Mouse (Mus musculus): ENCODE results near the gene Gm49776. TPM values are rescaled to one million over a fixed set of nuclear protein-coding genes. Genes with fewer than 3 reads are reported as not detected.

The Gm49776 gene
- polyA plus RNA-seq, 1 experiment: 1.3 TPM

- H3K27me3 ChIP-seq (replicated peaks): peaks cover 39% of the 10 kb centered on the region
- peaks cover 38% of the 10 kb centered on the region for H3K36me3 ChIP-seq (replicated peaks; ENCODE audit: low read length)
- no peak for TF ChIP-seq FLI1 (IDR thresholded peaks at IDR 0.05; ENCODE audit: low read length)
- no peak for TF ChIP-seq GATA1 (IDR thresholded peaks at IDR 0.05; ENCODE audit: borderline replicate concordance, low read length)
- peaks cover 32% of the 10 kb centered on the region for H3K4me1 ChIP-seq
- no peaks in the 10 kb centered on the region for H3K9me3 ChIP-seq
- H3K4me3 ChIP-seq (replicated peaks): peak overlapping the region; percentile 92
These were observed 22.6 kb downstream of the Gm49776 start for GRCm38 (mm10) chr16:18235389-18236065.

GRCm38 (mm10) chr16:18234671-18235388 lies 23.3 kb downstream of the Gm49776 start, which contains the start of gene Zdhhc8:
Gene Zdhhc8, minus strand, starts transcription at chr16:18235136.
- Histone ChIP-seq H3K9me3 (no peaks in the 10 kb centered on the region), H3K4me1 (peaks cover 39% of the 10 kb centered on the region), H3K36me3 (replicated peaks; ENCODE audit: low read length) (peaks cover 31% of the 10 kb centered on the region), H3K4me3 (replicated peaks) (peak within 1 kb of the TSS; percentile 92), H3K27me3 (replicated peaks) (peaks cover 44% of the 10 kb centered on the region)
- no peak for TF ChIP-seq GATA1 (IDR thresholded peaks at IDR 0.05; ENCODE audit: borderline replicate concordance, low read length)
- no peak for TF ChIP-seq FLI1 (IDR thresholded peaks at IDR 0.05; ENCODE audit: low read length)

GRCm38 (mm10) chr16:18233919-18234670 lies 24.0 kb downstream of the Gm49776 start:
- Histone ChIP-seq H3K27me3 (replicated peaks) (peaks cover 49% of the 10 kb centered on the region), H3K4me1 (peaks cover 46% of the 10 kb centered on the region), H3K36me3 (replicated peaks; ENCODE audit: low read length) (peaks cover 25% of the 10 kb centered on the region), H3K9me3 (no peaks in the 10 kb centered on the region), H3K4me3 (replicated peaks) (peak overlapping the region; percentile 92)
- no peak for TF ChIP-seq GATA1 (IDR thresholded peaks at IDR 0.05; ENCODE audit: borderline replicate concordance, low read length)
- TF ChIP-seq FLI1 (IDR thresholded peaks at IDR 0.05; ENCODE audit: low read length): no peak

- Histone ChIP-seq H3K27me3 (replicated peaks) (peaks cover 55% of the 10 kb centered on the region), H3K36me3 (replicated peaks; ENCODE audit: low read length) (peaks cover 19% of the 10 kb centered on the region), H3K4me1 (peaks cover 53% of the 10 kb centered on the region), H3K9me3 (no peaks in the 10 kb centered on the region), H3K4me3 (replicated peaks) (no peak overlapping the region)
- TF ChIP-seq GATA1 (IDR thresholded peaks at IDR 0.05; ENCODE audit: borderline replicate concordance, low read length): no peak
- no peak for TF ChIP-seq FLI1 (IDR thresholded peaks at IDR 0.05; ENCODE audit: low read length)
These were observed 24.7 kb downstream of the Gm49776 start for GRCm38 (mm10) chr16:18233451-18233850.

- TF ChIP-seq GATA1 (IDR thresholded peaks at IDR 0.05; ENCODE audit: borderline replicate concordance, low read length) (no peak), FLI1 (IDR thresholded peaks at IDR 0.05; ENCODE audit: low read length) (no peak)
- H3K36me3 ChIP-seq (replicated peaks; ENCODE audit: low read length): peaks cover 21% of the 10 kb centered on the region
- H3K9me3 ChIP-seq: no peaks in the 10 kb centered on the region
- H3K4me3 ChIP-seq (replicated peaks): no peak overlapping the region
- peaks cover 57% of the 10 kb centered on the region for H3K4me1 ChIP-seq
- peaks cover 59% of the 10 kb centered on the region for H3K27me3 ChIP-seq (replicated peaks)
These were observed 26.7 kb downstream of the Gm49776 start for GRCm38 (mm10) chr16:18231451-18231850.

- no peaks in the 10 kb centered on the region for H3K9me3 ChIP-seq
- H3K4me1 ChIP-seq: peaks cover 57% of the 10 kb centered on the region
- TF ChIP-seq GATA1 (IDR thresholded peaks at IDR 0.05; ENCODE audit: borderline replicate concordance, low read length): no peak
- no peak for TF ChIP-seq FLI1 (IDR thresholded peaks at IDR 0.05; ENCODE audit: low read length)
- H3K4me3 ChIP-seq (replicated peaks): no peak overlapping the region
- peaks cover 20% of the 10 kb centered on the region for H3K36me3 ChIP-seq (replicated peaks; ENCODE audit: low read length)
- H3K27me3 ChIP-seq (replicated peaks): peaks cover 59% of the 10 kb centered on the region
These were observed 27.1 kb downstream of the Gm49776 start for GRCm38 (mm10) chr16:18231047-18231446.

- Histone ChIP-seq H3K27me3 (replicated peaks) (peaks cover 55% of the 10 kb centered on the region), H3K4me3 (replicated peaks) (no peak overlapping the region), H3K4me1 (peaks cover 53% of the 10 kb centered on the region), H3K36me3 (replicated peaks; ENCODE audit: low read length) (peaks cover 23% of the 10 kb centered on the region), H3K9me3 (no peaks in the 10 kb centered on the region)
- TF ChIP-seq GATA1 (IDR thresholded peaks at IDR 0.05; ENCODE audit: borderline replicate concordance, low read length) (no peak), FLI1 (IDR thresholded peaks at IDR 0.05; ENCODE audit: low read length) (no peak)
These were observed 27.5 kb downstream of the Gm49776 start for GRCm38 (mm10) chr16:18230617-18231016.

GRCm38 (mm10) chr16:18229622-18230021 lies 28.5 kb downstream of the Gm49776 start:
- peaks cover 50% of the 10 kb centered on the region for H3K27me3 ChIP-seq (replicated peaks)
- H3K36me3 ChIP-seq (replicated peaks; ENCODE audit: low read length): peaks cover 31% of the 10 kb centered on the region
- H3K4me1 ChIP-seq: peaks cover 44% of the 10 kb centered on the region

GRCm38 (mm10) chr16:18228856-18229255 lies 29.3 kb downstream of the Gm49776 start:
- Histone ChIP-seq H3K27me3 (replicated peaks) (peaks cover 45% of the 10 kb centered on the region), H3K4me1 (peaks cover 36% of the 10 kb centered on the region), H3K9me3 (no peaks in the 10 kb centered on the region), H3K4me3 (replicated peaks) (no peak overlapping the region), H3K36me3 (replicated peaks; ENCODE audit: low read length) (peaks cover 38% of the 10 kb centered on the region)
- TF ChIP-seq FLI1 (IDR thresholded peaks at IDR 0.05; ENCODE audit: low read length) (no peak), GATA1 (IDR thresholded peaks at IDR 0.05; ENCODE audit: borderline replicate concordance, low read length) (no peak)

More at GRCm38 (mm10) chr16:18229622-18230021, 28.5 kb downstream of the Gm49776 start:
- TF ChIP-seq GATA1 (IDR thresholded peaks at IDR 0.05; ENCODE audit: borderline replicate concordance, low read length): no peak
- TF ChIP-seq FLI1 (IDR thresholded peaks at IDR 0.05; ENCODE audit: low read length): no peak
- Histone ChIP-seq H3K4me3 (replicated peaks) (no peak overlapping the region), H3K9me3 (no peaks in the 10 kb centered on the region)
